Mouse (Mus musculus): ENCODE measurements around the gene Nck1.

Nck1 gene

DNA sequence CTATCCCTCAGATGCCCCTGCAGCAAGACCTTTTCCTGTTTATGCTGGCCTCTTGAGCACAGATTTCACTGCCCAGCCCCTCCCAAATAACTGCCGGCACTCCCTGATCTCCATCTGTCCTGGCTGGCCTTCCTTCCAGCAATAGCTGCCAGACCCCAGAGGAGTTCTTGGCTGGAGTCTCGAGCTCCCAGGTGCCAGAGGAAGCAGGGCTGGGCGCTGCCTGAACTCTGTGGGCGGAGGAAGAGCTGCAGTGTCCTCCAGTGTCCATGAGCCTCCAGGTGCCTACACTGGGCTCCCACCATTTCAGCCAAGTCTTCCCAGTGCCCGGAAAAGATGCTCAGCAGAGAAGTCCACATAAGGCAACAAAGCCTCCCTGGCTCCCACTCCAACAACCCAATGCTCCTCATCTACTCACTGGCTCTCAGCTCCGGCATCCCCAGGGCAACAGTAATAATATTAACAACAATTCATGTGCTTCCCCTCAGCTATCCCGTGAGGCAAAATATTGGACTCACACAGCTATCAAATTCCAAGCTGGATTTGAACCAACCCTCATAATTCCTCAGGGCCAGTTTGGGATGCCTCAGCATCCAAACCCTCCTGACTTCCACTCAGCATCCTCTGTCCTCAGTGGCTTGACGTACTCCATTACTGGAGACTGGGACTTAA lies 74.9 kb downstream of the Nck1 start:
- no peak for DNase-seq (ENCODE audit: low spot score)

DNA sequence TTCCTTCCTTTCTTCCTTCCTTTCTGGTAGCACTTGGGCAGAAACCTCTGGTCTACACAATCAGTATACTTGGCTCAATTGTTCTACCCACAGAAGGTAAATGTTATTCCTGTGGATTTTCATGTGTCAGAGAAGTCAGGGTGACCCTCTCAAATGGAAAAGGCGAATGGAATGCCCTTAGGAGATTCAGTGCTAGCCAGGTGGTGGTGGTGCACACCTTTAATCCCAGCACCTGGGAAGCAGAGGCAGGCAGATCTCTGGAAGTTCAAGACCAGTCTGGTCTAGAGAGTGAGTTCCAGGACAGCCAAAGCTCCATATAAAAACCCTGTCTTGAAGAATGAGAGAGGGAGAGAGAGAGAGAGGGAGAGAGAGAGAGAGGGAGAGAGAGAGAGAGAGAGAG lies 75.7 kb downstream of the Nck1 start:
- no peak for DNase-seq (ENCODE audit: low spot score)

GRCm38 (mm10) chr9:100469681-100470080 lies 76.3 kb downstream of the Nck1 start:
- no peak for DNase-seq (ENCODE audit: low spot score)

DNA sequence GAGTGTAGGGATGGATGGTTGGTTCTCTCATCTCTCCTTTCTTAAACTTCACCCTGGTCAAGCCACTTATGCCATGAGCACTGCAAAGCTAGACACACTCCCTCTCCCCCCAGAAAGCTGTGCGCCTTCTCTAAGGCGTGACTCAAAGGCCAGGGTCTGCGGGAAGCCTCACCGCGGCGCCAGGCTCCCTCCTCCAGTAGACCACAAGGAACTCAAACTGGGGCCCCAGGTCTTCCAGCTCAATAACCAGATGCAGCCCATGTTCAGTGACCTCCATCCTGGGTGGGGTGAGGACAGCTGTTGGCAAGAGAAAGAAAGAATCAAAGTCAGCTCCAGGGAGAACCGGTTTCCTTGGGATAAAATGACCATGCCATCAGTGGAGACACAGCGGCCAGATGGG lies 77.8 kb downstream of the Nck1 start:
- no peak for DNase-seq (ENCODE audit: low spot score)

GRCm38 (mm10) chr9:100467653-100468052 lies 78.3 kb downstream of the Nck1 start:
- DNase-seq (ENCODE audit: low spot score) = no peak

GRCm38 (mm10) chr9:100466743-100467142 lies 79.2 kb downstream of the Nck1 start:
- DNase-seq (ENCODE audit: low spot score) = no peak

DNA sequence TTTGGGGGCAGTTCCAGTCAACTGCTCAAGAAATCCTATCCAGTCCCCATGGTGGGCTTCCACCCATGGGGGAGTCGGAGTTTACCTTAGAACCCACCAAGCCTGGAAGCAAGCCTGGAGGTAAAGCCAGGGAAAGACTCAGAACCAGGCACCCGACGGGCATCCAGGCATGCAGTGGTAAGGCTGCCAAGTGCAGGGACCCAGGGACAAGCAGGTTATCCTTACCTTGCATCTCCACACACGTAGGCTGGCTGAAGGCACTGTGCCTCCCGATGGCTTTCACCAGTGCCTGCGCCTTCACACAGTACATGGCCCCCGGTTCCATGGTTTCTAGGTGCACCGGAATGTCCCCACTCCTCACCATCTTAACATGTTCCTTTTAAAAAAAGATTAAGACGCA lies 79.9 kb downstream of the Nck1 start:
- DNase-seq (ENCODE audit: low spot score) = no peak

DNA sequence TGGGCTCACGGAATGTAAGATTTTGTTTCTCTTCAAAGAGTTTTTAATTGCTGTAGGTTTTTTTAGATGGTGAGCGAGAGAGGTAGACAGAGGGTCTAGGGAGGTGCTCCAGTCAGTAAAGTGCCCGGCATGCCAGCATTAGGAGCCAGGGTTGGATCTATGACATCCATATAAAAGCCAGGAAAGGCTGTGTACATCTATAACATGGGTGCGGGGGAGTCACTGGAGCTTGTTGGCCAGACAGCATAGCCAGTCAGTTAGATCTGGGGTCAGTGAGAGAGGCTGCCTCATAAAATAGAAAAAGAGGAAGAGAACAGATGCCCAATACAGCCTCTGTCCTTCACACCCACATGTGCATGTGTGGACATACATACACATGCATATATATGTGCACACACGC lies 80.6 kb downstream of the Nck1 start:
- no peak for DNase-seq (ENCODE audit: low spot score)

GRCm38 (mm10) chr9:100463771-100464170 lies 82.2 kb downstream of the Nck1 start:
- DNase-seq (ENCODE audit: low spot score) = no peak

GRCm38 (mm10) chr9:100462098-100462497 lies 83.8 kb downstream of the Nck1 start:
- DNase-seq (ENCODE audit: low spot score) = peak; percentile 75

DNA sequence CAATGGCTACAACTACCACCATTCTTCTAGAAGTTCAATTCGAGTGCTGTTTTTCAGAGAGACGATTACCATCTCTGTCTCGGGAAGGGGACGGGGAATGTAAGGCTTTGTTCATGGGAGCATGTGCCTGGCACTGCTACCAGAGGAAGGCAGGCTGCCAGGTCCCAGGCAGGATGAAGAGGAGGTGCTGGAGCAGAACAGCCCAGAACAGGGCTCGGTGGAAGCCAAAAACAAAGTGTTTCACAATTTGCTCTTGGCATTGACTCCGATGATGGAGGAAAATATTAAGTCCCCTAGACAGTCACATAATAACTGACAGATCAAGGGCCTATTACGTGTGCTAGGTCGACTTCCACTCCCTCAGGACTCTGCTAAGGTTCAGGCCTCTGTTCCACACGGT lies 84.3 kb downstream of the Nck1 start:
- no peak for DNase-seq (ENCODE audit: low spot score)

DNA sequence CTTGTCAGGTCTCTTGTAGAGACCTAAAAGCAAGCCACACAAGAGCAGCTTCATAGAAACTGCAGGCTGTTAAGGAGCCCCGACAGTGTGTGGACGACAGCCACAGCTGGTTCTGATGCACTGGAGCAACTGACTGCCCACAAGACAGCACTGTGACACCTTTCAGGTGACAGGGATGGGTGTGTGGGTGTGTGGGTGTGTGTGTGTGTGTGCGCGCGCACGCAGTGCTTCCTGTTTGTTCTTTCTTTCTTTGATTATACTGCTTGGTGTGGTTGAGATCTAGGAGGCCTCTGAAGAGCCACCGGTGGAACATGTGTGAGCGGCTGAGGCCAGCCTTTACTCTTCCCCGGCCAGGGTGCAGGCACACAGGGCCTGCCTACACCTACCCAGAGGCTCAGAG lies 85.7 kb downstream of the Nck1 start:
- peak; percentile 90 for DNase-seq (ENCODE audit: low spot score)

DNA sequence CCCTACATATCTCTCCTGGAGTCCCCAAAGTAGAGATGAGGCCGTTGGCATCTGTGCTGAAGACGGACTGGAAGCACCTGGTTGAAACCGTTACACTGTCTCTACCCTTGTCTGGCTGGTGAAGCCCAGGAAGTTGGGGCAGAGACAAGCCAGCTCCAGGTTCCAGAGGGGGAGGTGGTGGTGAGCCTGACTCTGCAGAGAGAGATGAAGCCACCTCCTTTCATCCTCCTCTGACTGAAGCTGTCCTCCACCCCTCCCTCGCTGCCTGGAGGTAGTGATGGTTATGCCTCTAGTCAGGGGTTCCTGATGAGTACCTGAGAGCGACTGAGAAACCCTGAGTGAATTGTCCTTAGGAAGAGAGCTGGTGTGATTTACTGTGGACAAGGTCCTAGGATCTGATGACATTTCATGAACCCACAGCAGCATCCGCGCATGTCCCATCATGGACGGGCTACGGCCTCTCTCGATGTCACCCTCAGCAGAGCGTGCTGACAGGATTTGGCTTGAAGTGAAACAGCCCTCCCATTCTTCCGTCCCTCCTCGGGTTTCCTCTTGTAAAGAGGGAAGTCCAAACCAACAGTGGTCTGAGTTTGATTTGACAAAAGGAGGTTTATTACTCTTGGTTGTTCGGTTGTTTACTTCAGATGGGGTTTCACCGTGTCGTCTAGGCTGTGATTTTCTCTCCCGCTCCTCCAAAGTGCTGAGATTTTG lies 87.8 kb downstream of the Nck1 start:
- DNase-seq (ENCODE audit: low spot score) = peak; percentile 66

GRCm38 (mm10) chr9:100454664-100454993 lies 91.3 kb downstream of the Nck1 start:
- no peak for DNase-seq (ENCODE audit: low spot score)

DNA sequence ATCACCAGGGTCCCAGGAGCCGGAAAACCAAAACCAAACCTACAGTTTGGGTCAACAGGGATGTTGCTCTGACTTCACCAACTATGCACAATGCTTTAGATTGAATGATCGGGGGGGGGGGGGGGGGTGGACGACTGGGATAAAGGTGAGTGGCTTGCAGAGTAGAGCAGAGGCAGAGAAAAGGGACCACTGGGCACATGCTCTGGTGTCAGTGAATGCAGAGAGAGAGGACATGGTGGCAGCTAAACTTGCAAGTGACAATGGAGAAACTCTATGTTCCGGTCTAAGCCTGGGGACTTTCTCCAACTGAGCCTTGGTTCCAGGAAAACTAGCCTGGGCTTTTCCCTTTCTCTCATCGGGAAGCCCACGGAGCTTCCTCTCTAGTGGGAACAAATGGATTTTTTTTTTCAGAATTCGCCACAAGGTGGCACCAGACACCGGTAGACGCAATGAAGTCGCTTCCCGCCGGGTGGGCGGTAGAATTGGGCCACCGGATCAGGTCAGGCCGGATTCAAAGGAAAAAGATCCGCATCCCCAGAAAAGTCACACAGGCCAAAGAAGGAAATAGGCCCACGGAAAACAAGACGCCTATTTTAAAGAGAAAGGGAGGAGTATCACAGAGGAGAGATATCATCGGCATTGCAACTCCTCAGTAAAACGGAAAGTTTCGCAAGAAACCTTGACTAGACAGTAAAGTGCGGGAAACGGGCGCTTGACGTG lies 91.8 kb downstream of the Nck1 start:
- DNase-seq (ENCODE audit: low spot score) = peak; percentile 57

- no peak for DNase-seq (ENCODE audit: low spot score)
These were observed 93.5 kb downstream of the Nck1 start for GRCm38 (mm10) chr9:100452432-100452831.

- DNase-seq (ENCODE audit: low spot score) = peak; percentile 55
These were observed 99.8 kb downstream of the Nck1 start for GRCm38 (mm10) chr9:100446059-100446686.

All from T-cell, adult 2 months (primary cell).